Mouse (Mus musculus): ENCODE measurements around the gene Adamts13. TPM values are rescaled to one million over a fixed set of nuclear protein-coding genes. Genes with fewer than 3 reads are reported as not detected.
A peak's percentile ranks its signal among the peaks of the same experiment; 100 is the strongest.

Gene Adamts13
- polyA plus RNA-seq, 1 experiment from 2014 or later = 0.25 TPM

DNA sequence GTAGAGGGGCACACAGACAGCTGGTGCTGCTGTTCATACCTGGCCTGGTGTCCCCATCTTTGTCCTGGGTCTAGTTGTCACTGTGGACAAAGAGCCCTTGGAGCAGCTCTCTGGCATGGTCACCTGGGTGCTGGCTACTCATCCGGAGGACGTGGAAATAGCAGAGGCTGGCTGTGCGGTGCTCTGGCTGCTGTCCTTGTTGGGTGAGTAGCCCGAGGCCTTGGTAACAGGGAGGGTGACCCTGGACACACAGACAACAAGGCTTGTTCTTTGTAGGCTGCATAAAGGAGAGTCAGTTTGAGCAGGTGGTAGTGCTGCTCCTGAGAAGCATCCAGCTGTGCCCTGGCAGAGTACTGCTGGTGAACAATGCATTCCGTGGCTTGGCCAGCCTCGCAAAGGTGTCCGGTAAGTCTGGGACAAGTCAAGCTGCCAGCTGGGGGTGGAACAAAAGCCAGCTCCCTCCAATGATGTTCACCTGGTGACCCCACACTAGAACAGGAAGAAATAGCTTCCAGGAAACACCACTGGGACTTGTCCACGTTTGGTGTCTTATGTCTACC, 21.8 kb upstream of the Adamts13 start:
- no peak overlapping the region for H3K4me2 ChIP-seq (replicated peaks)
- no peak for ATAC-seq (ENCODE audit: insufficient number of reproducible peaks, low FRiP score, low TSS enrichment, low read depth)
- H3K27me3 ChIP-seq = no peaks in the 10 kb centered on the region
- no peak overlapping the region for H3K4me3 ChIP-seq (replicated peaks)
- H3K9ac ChIP-seq = no peak overlapping the region
- no peaks in the 10 kb centered on the region for H3K4me1 ChIP-seq
- no peaks in the 10 kb centered on the region for H3K9me3 ChIP-seq (replicated peaks)
- no peak overlapping the region for H3K27ac ChIP-seq (replicated peaks)
- peaks cover 71% of the 10 kb centered on the region for H3K36me3 ChIP-seq
- 86% methylated on average over 8 of the region's 8 CpGs for WGBS

GRCm38 (mm10) chr2:26952193-26952592, 21.0 kb upstream of the Adamts13 start:
- no peaks in the 10 kb centered on the region for H3K9me3 ChIP-seq (replicated peaks)
- 92% methylated on average over 4 of the region's 4 CpGs for WGBS
- H3K4me3 ChIP-seq (replicated peaks) = no peak overlapping the region
- no peak overlapping the region for H3K4me2 ChIP-seq (replicated peaks)
- no peaks in the 10 kb centered on the region for H3K27me3 ChIP-seq
- no peak for ATAC-seq (ENCODE audit: insufficient number of reproducible peaks, low FRiP score, low TSS enrichment, low read depth)
- peaks cover 74% of the 10 kb centered on the region for H3K36me3 ChIP-seq
- H3K4me1 ChIP-seq = no peaks in the 10 kb centered on the region
- no peak overlapping the region for H3K27ac ChIP-seq (replicated peaks)
- H3K9ac ChIP-seq = no peak overlapping the region

DNA sequence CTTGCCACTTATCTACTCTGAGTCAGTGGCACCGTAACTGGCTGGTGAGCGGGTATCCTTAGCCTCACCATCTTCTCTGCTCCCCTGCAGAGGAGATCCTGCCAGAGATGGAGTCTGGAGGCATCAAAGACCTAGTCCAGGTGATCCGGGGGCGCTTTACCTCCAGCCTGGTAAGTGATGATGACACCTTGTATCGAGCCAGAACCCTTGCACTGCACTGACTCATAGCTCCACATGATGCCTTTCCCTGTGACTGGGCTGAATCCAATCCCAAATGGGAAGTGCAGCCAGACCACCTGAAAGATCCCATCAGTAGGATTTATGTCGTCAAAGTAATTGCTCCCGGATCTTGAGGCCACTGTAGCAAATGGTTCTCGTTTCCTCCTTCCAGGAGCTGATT, 20.4 kb upstream of the Adamts13 start:
- Histone ChIP-seq H3K4me2 (replicated peaks) (no peak overlapping the region), H3K4me3 (replicated peaks) (no peak overlapping the region), H3K4me1 (no peaks in the 10 kb centered on the region), H3K9me3 (replicated peaks) (no peaks in the 10 kb centered on the region), H3K9ac (no peak overlapping the region), H3K27ac (replicated peaks) (no peak overlapping the region), H3K27me3 (no peaks in the 10 kb centered on the region), H3K36me3 (peaks cover 78% of the 10 kb centered on the region)
- WGBS = 79% methylated on average over 8 of the region's 8 CpGs
- no peak for ATAC-seq (ENCODE audit: insufficient number of reproducible peaks, low FRiP score, low TSS enrichment, low read depth)

DNA sequence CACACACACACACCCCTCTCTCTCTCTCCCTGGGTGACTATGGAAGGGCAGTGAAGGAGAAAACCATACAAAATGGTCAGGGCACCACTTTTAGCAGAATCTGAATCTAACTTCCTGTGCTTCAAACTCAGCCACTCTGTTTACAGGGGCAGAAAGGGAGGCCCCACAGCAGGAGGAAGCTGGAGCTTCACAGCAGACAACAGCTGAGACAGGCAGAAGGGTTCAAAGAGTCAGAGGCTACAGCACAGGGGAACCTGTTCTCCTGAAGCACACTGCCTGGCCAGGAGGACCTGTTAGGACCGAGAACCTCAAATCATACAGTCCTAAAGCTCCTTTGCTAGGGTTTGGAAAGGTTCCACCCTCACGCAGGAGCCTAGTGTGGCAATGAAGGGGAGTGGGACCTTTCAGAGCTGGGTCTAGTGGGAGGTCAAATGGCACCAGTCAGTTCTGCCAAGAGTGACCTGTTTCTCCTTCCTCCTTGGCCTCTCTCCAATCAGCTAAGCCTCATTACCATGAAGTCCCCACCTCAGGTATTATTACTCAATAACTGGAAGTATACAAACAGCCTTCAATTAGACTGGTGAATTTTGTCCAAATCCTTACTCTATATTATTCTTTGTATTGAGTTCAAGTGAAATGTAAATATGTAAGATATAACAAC, 18.4 kb upstream of the Adamts13 start:
- Histone ChIP-seq H3K27me3 (no peaks in the 10 kb centered on the region), H3K4me3 (replicated peaks) (no peak overlapping the region), H3K36me3 (peaks cover 82% of the 10 kb centered on the region), H3K27ac (replicated peaks) (no peak overlapping the region), H3K4me2 (replicated peaks) (no peak overlapping the region), H3K9ac (no peak overlapping the region), H3K9me3 (replicated peaks) (no peaks in the 10 kb centered on the region), H3K4me1 (no peaks in the 10 kb centered on the region)
- ATAC-seq (ENCODE audit: insufficient number of reproducible peaks, low FRiP score, low TSS enrichment, low read depth) = no peak
- WGBS = 93% methylated on average over 2 of the region's 2 CpGs

DNA sequence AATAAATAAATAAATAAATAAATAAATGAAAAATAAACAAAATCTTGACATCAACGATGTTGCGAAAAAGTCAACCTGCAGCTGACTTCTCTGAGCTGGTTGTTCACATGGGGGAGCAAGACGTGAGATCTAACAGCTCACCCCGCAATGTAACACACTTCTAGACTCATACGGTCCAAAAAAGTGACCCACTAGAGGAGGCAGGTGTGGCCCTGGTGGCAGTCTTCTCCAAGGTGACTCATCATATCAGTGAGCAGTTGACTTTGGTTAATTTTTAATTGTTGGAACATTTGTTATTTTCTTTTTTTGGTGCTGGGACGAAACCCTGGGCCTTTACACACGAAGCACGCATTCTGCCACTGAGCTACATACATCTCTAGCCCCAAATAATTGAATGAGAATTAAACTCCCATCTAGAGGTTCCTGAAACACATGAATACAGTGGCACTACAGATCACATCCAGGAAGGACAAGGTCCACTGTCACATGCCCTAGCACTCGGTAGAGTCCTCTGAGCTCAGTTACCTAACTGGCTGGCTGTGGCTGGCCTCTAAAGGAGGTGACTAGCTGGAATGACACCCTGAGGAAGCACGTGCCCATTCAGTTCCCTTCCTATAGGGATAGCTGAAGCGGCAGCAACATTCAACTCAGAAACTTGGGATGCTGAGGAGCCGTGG, 16.3 kb upstream of the Adamts13 start:
- H3K4me1 ChIP-seq = peaks cover 8% of the 10 kb centered on the region; the same call in 1 of the 2 replicates
- no peaks in the 10 kb centered on the region for H3K9me3 ChIP-seq (replicated peaks)
- H3K27me3 ChIP-seq = no peaks in the 10 kb centered on the region
- no peak overlapping the region for H3K4me2 ChIP-seq (replicated peaks)
- no peak for ATAC-seq (ENCODE audit: insufficient number of reproducible peaks, low FRiP score, low TSS enrichment, low read depth)
- peaks cover 91% of the 10 kb centered on the region for H3K36me3 ChIP-seq
- H3K9ac ChIP-seq = no peak overlapping the region
- H3K4me3 ChIP-seq (replicated peaks) = no peak overlapping the region
- WGBS = 93% methylated on average over 12 of the region's 12 CpGs
- H3K27ac ChIP-seq (replicated peaks) = no peak overlapping the region

DNA sequence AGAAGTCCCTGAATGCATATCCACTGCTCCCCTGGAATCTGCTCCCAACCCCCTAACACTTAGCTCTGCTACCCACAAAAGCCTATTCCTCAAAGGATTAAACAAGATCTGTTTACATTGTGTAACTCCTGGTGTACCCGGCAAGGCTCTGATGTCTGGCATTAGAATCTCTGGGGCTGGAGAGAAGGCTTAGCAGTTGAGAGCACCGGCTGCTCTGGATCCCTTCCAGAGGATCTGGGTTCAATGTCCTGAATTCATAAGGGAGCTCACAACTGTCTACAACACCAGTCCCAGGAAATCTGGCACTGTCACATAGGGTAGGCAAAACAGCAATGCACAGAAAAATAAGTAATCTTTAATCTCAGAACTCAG, 15.7 kb upstream of the Adamts13 start:
- H3K4me2 ChIP-seq (replicated peaks) = no peak overlapping the region
- peaks cover 90% of the 10 kb centered on the region for H3K36me3 ChIP-seq
- no peak overlapping the region for H3K27ac ChIP-seq (replicated peaks)
- 76% methylated on average over 2 of the region's 2 CpGs for WGBS
- no peak overlapping the region for H3K9ac ChIP-seq
- no peak for ATAC-seq (ENCODE audit: insufficient number of reproducible peaks, low FRiP score, low TSS enrichment, low read depth)
- no peaks in the 10 kb centered on the region for H3K27me3 ChIP-seq
- H3K4me1 ChIP-seq = peaks cover 13% of the 10 kb centered on the region; the same call in 1 of the 2 replicates
- no peaks in the 10 kb centered on the region for H3K9me3 ChIP-seq (replicated peaks)
- no peak overlapping the region for H3K4me3 ChIP-seq (replicated peaks)

DNA sequence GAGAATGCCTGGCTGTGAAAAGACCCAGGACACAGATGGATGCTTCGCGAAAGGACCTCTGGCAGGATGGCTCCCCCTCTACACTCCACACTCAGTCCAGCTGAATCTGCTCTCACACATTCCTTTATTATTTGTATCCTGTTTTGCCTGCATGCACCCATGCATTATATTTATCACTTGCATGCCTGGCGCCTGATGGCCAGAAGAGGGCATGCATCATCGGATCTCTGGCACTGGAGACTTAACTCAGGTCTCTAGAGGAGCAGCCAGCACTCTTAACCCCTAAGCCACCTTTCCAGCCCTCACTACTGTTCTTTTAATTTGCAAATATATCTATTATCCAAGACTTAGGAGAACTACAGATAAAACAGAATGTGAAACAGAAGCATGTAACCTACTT, 12.5 kb upstream of the Adamts13 start:
- Histone ChIP-seq H3K27ac (replicated peaks) (no peak overlapping the region), H3K4me2 (replicated peaks) (no peak overlapping the region), H3K27me3 (no peaks in the 10 kb centered on the region), H3K4me3 (replicated peaks) (no peak overlapping the region), H3K9ac (no peak overlapping the region), H3K4me1 (peaks cover 27% of the 10 kb centered on the region), H3K9me3 (replicated peaks) (no peaks in the 10 kb centered on the region), H3K36me3 (peaks cover 58% of the 10 kb centered on the region)
- WGBS = 76% methylated on average over 4 of the region's 4 CpGs
- no peak for ATAC-seq (ENCODE audit: insufficient number of reproducible peaks, low FRiP score, low TSS enrichment, low read depth)

GRCm38 (mm10) chr2:26963923-26964723, 9.1 kb upstream of the Adamts13 start, which contains the start of gene Rexo4:
Rexo4 (minus strand) TSS chr2:26964386.
- ATAC-seq (ENCODE audit: insufficient number of reproducible peaks, low FRiP score, low TSS enrichment, low read depth) = peak; percentile 94
- H3K4me3 ChIP-seq (replicated peaks) = peak within 1 kb of the TSS; percentile 83
- no peaks in the 10 kb centered on the region for H3K27me3 ChIP-seq
- WGBS = under 1% methylated on average over 50 of the region's 50 CpGs
- peak within 1 kb of the TSS; percentile 99 for H3K27ac ChIP-seq (replicated peaks)
- H3K9me3 ChIP-seq (replicated peaks) = no peaks in the 10 kb centered on the region
- H3K36me3 ChIP-seq = peaks cover 27% of the 10 kb centered on the region
- peak within 1 kb of the TSS; percentile 73 for H3K4me2 ChIP-seq (replicated peaks)
- H3K4me1 ChIP-seq = peaks cover 27% of the 10 kb centered on the region
- H3K9ac ChIP-seq = peak within 1 kb of the TSS; percentile 82

DNA sequence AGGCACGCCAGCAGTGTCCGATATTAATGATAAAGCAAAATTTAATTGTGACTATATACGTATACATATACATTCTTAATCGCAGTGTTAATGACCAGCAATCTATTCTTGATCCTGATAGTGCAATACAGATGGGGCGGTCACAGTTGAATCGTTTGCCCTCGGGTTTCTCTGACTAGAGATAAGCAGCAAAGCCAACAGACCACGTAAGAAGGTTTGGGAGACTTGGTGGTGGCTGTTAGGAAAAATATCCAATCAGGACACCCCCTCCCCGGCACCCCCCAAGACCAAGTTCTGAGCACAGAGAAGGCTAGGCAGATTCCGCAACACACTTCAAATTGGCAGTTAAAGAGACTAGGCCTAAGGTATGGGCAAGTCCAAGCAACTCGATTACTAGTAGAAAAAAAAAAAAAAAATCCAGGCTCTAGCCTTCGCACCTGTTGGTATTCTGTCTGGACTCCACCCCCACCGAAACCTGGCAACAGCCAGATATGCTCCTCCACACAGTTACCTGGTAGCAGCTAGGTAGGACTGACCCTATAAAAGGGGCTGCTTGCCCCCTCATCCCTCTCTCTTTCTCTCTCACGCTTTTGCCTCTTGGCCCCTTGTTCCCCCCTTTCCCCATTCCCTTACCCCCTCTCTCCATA, 8.4 kb upstream of the Adamts13 start:
- H3K4me1 ChIP-seq = peaks cover 27% of the 10 kb centered on the region
- H3K9ac ChIP-seq = peak overlapping the region; percentile 82
- H3K36me3 ChIP-seq = peaks cover 23% of the 10 kb centered on the region
- H3K27me3 ChIP-seq = no peaks in the 10 kb centered on the region
- 12% methylated on average over 14 of the region's 14 CpGs for whole genome bisulfite sequencing
- H3K4me3 ChIP-seq (replicated peaks) = peak overlapping the region; percentile 83
- no peak for ATAC-seq (ENCODE audit: insufficient number of reproducible peaks, low FRiP score, low TSS enrichment, low read depth)
- peak overlapping the region; percentile 73 for H3K4me2 ChIP-seq (replicated peaks)
- peak overlapping the region; percentile 99 for H3K27ac ChIP-seq (replicated peaks)
- no peaks in the 10 kb centered on the region for H3K9me3 ChIP-seq (replicated peaks)

DNA sequence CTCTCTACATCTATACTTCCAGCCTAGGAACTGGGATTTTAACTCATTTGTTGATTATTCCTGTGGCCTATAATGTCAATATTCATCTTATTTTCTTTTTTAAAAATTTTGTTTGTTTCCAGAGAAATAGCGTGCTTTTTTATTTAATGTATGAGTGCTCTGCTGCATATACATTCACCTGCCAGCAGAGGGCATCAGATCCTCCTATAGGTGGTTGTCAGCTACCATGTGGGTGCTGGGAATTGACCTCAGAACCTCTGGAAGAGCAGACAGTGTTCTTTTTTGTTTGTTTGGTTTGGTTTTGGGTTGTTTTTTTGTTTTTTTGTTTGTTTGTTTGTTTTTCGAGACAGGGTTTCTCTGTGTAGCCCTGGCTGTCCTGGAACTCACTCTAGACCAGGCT, 6.0 kb upstream of the Adamts13 start:
- no peak for ATAC-seq (ENCODE audit: insufficient number of reproducible peaks, low FRiP score, low TSS enrichment, low read depth)
- Histone ChIP-seq H3K4me3 (replicated peaks) (no peak overlapping the region), H3K36me3 (peaks cover 1% of the 10 kb centered on the region; the same call in 1 of the 2 replicates), H3K27me3 (no peaks in the 10 kb centered on the region), H3K9ac (no peak overlapping the region), H3K4me1 (peaks cover 15% of the 10 kb centered on the region), H3K27ac (replicated peaks) (no peak overlapping the region), H3K9me3 (replicated peaks) (no peaks in the 10 kb centered on the region), H3K4me2 (replicated peaks) (no peak overlapping the region)
- 88% methylated on average over 2 of the region's 2 CpGs for WGBS

- ATAC-seq (ENCODE audit: insufficient number of reproducible peaks, low FRiP score, low TSS enrichment, low read depth) = no peak
- WGBS = 40% methylated on average over 4 of the region's 4 CpGs
- H3K27me3 ChIP-seq = no peaks in the 10 kb centered on the region
These were observed 744 bp downstream of the Adamts13 start for GRCm38 (mm10) chr2:26973960-26974359.

More at GRCm38 (mm10) chr2:26973960-26974359, 744 bp downstream of the Adamts13 start:
- Histone ChIP-seq H3K9me3 (replicated peaks) (no peaks in the 10 kb centered on the region), H3K4me3 (replicated peaks) (no peak overlapping the region), H3K4me2 (replicated peaks) (no peak overlapping the region), H3K36me3 (no peaks in the 10 kb centered on the region), H3K4me1 (no peaks in the 10 kb centered on the region), H3K27ac (replicated peaks) (no peak overlapping the region), H3K9ac (no peak overlapping the region)
